Mouse (Mus musculus) heart, adult 2 months (tissue): ENCODE data around the gene Lhx4.

Experiments
- CTCF ChIP-seq: fragments of 200-600 bp; IDR thresholded peaks from 2 replicates; pipeline ENCODE4 v1.8.1; 2022; ENCODE audit warnings: antibody characterized with exemption, mild to moderate bottlenecking, moderate library complexity
- POLR2A ChIP-seq: fragments of 200-500 bp; IDR thresholded peaks from 2 replicates; pipeline ENCODE4 v1.6.1; 2011; ENCODE audit warnings: mild to moderate bottlenecking, low read depth, low read length, control low read depth; ENCODE audit not compliant: insufficient read depth

GRCm38 (mm10) chr1:155689558-155689957 lies 61.9 kb downstream of the Lhx4 start:
- TF ChIP-seq CTCF (no peak), POLR2A (no peak)
